Mouse (Mus musculus): ENCODE results near the gene Olfr263. TPM values are rescaled to one million over a fixed set of nuclear protein-coding genes. Genes with fewer than 3 reads are reported as not detected.
"Not testable (repeated sequence)": the region's sequence is repeated elsewhere in the genome, so short reads cannot be mapped to it uniquely, and the experiment has no call there.

The Olfr263 gene
- not detected in 2 replicates for polyA plus RNA-seq (2015; fragmentation: Nextera tagmentation; extraction: Ambion mirVana)

DNA sequence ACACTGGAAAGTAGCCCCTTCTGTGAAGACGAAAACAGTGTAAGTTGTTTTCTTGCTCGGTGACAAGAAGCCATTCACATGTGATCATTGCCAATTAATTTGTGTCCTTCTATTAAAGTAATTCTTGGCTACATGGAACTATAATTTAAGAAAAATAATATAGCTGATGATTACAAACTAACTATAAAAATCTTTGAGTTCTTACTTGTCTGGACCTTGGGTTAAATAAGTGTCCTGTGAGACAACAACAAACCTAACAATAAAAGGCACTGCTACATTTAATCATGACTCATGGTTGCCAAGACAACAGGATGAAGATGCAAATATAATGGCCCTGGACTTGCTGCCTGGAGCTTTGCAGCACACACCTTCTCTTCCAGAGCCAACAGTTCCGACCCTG is at the start of gene Olfr263:
TSS of gene Olfr263 (plus strand) at position 301 of the 400 bp plus-strand sequence.
- H3K4me1 ChIP-seq; ATAC-seq (ENCODE audit: low FRiP score); H3K4me2 ChIP-seq; H3K27me3 ChIP-seq (replicated peaks); H3K4me3 ChIP-seq (replicated peaks); H3K36me3 ChIP-seq; H3K27ac ChIP-seq (replicated peaks); H3K9ac ChIP-seq (replicated peaks); H3K9me3 ChIP-seq (replicated peaks): not testable (repeated sequence)
- 83% methylated on average over 3 of the region's 3 CpGs for WGBS

GRCm38 (mm10) chr13:21082686-21083085 is 46.8 kb upstream of the Olfr263 start:
- Histone ChIP-seq H3K27ac (replicated peaks) (no peak overlapping the region), H3K36me3 (no peaks in the 10 kb centered on the region), H3K27me3 (replicated peaks) (no peaks in the 10 kb centered on the region), H3K9me3 (replicated peaks) (no peaks in the 10 kb centered on the region), H3K9ac (replicated peaks) (no peak overlapping the region), H3K4me3 (replicated peaks) (no peak overlapping the region), H3K4me1 (no peaks in the 10 kb centered on the region), H3K4me2 (no peak overlapping the region)
- ATAC-seq (ENCODE audit: low FRiP score): no peak
- 86% methylated on average over 2 of the region's 2 CpGs for WGBS

DNA sequence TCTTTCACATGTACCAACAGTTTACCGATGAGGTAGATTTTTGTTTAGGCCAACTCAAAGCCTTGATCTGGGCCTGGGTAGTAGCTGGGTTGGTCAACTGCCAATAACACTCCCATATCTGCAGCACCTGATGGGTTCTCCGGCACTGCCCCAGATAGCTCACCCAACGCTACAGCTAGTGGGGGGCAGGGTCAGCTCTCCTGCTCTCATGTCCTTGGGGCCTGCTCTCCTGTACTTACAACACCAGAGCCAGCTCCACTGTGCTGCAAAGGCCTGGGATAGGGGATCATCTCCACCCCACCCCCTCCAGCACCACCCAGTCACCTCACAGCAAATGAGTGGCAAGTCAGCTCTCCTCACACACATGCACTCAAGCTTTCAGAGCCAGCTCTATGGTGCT is 19.7 kb upstream of the Olfr263 start:
- Histone ChIP-seq H3K9me3 (replicated peaks) (no peaks in the 10 kb centered on the region), H3K4me1 (no peaks in the 10 kb centered on the region), H3K9ac (replicated peaks) (no peak overlapping the region), H3K4me2 (no peak overlapping the region), H3K27me3 (replicated peaks) (no peaks in the 10 kb centered on the region), H3K36me3 (no peaks in the 10 kb centered on the region), H3K27ac (replicated peaks) (no peak overlapping the region), H3K4me3 (replicated peaks) (no peak overlapping the region)
- ATAC-seq (ENCODE audit: low FRiP score): no peak
- 98% methylated on average over 3 of the region's 3 CpGs for WGBS

DNA sequence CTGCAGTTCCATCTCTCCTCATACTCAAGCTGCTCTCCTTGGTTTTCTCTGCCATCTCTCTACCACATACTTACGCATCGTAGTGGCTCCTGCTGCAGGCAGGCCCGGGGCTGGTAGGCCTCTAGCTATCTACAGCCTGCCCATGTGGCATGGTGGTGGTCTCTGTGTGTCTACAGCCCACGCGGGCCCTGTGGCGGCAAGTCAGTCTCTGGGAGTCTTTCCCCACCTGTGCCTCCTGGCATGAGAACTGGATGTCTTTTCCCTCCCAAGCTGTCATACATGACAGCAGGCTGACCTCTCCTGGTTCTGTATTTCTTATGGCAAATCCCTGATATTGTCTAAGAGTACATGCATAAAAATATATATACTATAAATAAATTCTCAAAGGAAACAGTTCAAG is 19.0 kb upstream of the Olfr263 start:
- H3K4me3 ChIP-seq (replicated peaks): no peak overlapping the region
- ATAC-seq (ENCODE audit: low FRiP score): no peak
- no peaks in the 10 kb centered on the region for H3K4me1 ChIP-seq
- H3K27me3 ChIP-seq (replicated peaks): no peaks in the 10 kb centered on the region
- H3K27ac ChIP-seq (replicated peaks): no peak overlapping the region
- no peak overlapping the region for H3K4me2 ChIP-seq
- no peak overlapping the region for H3K9ac ChIP-seq (replicated peaks)
- H3K36me3 ChIP-seq: no peaks in the 10 kb centered on the region
- H3K9me3 ChIP-seq (replicated peaks): no peaks in the 10 kb centered on the region
- 93% methylated on average over 6 of the region's 6 CpGs for WGBS

- not testable (repeated sequence) for H3K4me3 ChIP-seq (replicated peaks); H3K4me1 ChIP-seq; H3K9ac ChIP-seq (replicated peaks); H3K36me3 ChIP-seq; ATAC-seq (ENCODE audit: low FRiP score); H3K27ac ChIP-seq (replicated peaks); H3K27me3 ChIP-seq (replicated peaks); H3K9me3 ChIP-seq (replicated peaks); H3K4me2 ChIP-seq
- 72% methylated on average over 3 of the region's 3 CpGs for WGBS
These were observed 18.3 kb upstream of the Olfr263 start, which contains the start of gene Olfr1369-ps1 for GRCm38 (mm10) chr13:21111183-21111582. Gene Olfr1369-ps1, plus strand, starts transcription at chr13:21111483.

- H3K9me3 ChIP-seq (replicated peaks): no peaks in the 10 kb centered on the region
- H3K4me2 ChIP-seq: no peak overlapping the region
- no peak overlapping the region for H3K27ac ChIP-seq (replicated peaks)
- H3K4me3 ChIP-seq (replicated peaks): no peak overlapping the region
- no peak for ATAC-seq (ENCODE audit: low FRiP score)
- H3K4me1 ChIP-seq: no peaks in the 10 kb centered on the region
- no peaks in the 10 kb centered on the region for H3K36me3 ChIP-seq
- H3K9ac ChIP-seq (replicated peaks): no peak overlapping the region
- no peaks in the 10 kb centered on the region for H3K27me3 ChIP-seq (replicated peaks)
- WGBS: 91% methylated on average over 4 of the region's 4 CpGs
These were observed 15.3 kb upstream of the Olfr263 start for GRCm38 (mm10) chr13:21114121-21114520.

DNA sequence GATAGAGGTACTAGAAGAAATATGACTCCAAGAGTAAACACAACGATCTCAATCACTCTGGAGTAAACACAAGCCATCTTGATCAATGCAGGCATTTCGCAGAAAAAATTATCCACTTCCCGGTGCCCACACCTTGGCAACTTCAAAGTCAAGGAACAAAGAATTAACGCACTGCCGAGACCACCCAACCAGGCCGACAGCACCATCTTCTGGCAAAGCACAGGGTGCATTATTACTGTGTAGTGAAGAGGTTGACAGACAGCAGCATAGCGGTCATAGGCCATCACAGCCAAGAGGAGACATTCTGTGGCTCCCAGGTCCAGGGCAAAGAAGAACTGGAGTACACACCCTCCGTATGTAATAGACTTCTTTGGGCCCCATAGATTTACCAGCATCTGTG is 13.0 kb downstream of the Olfr263 start:
- WGBS: 47% methylated on average over 8 of the region's 8 CpGs
- ATAC-seq (ENCODE audit: low FRiP score): no peak
- Histone ChIP-seq H3K27me3 (replicated peaks) (no peaks in the 10 kb centered on the region), H3K27ac (replicated peaks) (no peak overlapping the region), H3K36me3 (no peaks in the 10 kb centered on the region), H3K4me2 (no peak overlapping the region), H3K9ac (replicated peaks) (no peak overlapping the region), H3K9me3 (replicated peaks) (no peaks in the 10 kb centered on the region), H3K4me1 (no peaks in the 10 kb centered on the region), H3K4me3 (replicated peaks) (no peak overlapping the region)

- H3K27ac ChIP-seq (replicated peaks): no peak within 1 kb of the TSS
- no peaks in the 10 kb centered on the region for H3K27me3 ChIP-seq (replicated peaks)
- H3K4me3 ChIP-seq (replicated peaks): no peak within 1 kb of the TSS
- H3K9me3 ChIP-seq (replicated peaks): no peaks in the 10 kb centered on the region
- no peak for ATAC-seq (ENCODE audit: low FRiP score)
- no peak within 1 kb of the TSS for H3K9ac ChIP-seq (replicated peaks)
- no peaks in the 10 kb centered on the region for H3K4me1 ChIP-seq
- WGBS: 79% methylated on average over 4 of the region's 4 CpGs
- H3K4me2 ChIP-seq: no peak within 1 kb of the TSS
- H3K36me3 ChIP-seq: no peaks in the 10 kb centered on the region
These were observed 16.3 kb downstream of the Olfr263 start, which contains the start of gene Olfr1368 for GRCm38 (mm10) chr13:21145767-21146166. Gene Olfr1368, minus strand, starts transcription at chr13:21145867.

- no peak for ATAC-seq (ENCODE audit: low FRiP score)
- Histone ChIP-seq H3K4me1 (peaks cover 10% of the 10 kb centered on the region), H3K9ac (replicated peaks) (no peak overlapping the region), H3K27ac (replicated peaks) (no peak overlapping the region), H3K36me3 (no peaks in the 10 kb centered on the region), H3K9me3 (replicated peaks) (no peaks in the 10 kb centered on the region), H3K4me2 (no peak overlapping the region), H3K27me3 (replicated peaks) (no peaks in the 10 kb centered on the region), H3K4me3 (replicated peaks) (no peak overlapping the region)
- WGBS: 90% methylated on average over 5 of the region's 5 CpGs
These were observed 26.4 kb downstream of the Olfr263 start for GRCm38 (mm10) chr13:21155888-21156287.

GRCm38 (mm10) chr13:21158071-21158470 is 28.6 kb downstream of the Olfr263 start:
- Histone ChIP-seq H3K9me3 (replicated peaks) (no peaks in the 10 kb centered on the region), H3K36me3 (no peaks in the 10 kb centered on the region), H3K27me3 (replicated peaks) (no peaks in the 10 kb centered on the region), H3K9ac (replicated peaks) (no peak overlapping the region), H3K4me3 (replicated peaks) (peak overlapping the region; percentile 71), H3K4me2 (peak overlapping the region; percentile 92), H3K27ac (replicated peaks) (no peak overlapping the region), H3K4me1 (peaks cover 13% of the 10 kb centered on the region)
- WGBS: 8% methylated on average over 9 of the region's 9 CpGs
- no peak for ATAC-seq (ENCODE audit: low FRiP score)

- H3K27me3 ChIP-seq (replicated peaks): no peaks in the 10 kb centered on the region
- no peak overlapping the region for H3K27ac ChIP-seq (replicated peaks)
- peak overlapping the region; percentile 92 for H3K4me2 ChIP-seq
- peak overlapping the region; percentile 71 for H3K4me3 ChIP-seq (replicated peaks)
- H3K36me3 ChIP-seq: no peaks in the 10 kb centered on the region
- under 1% methylated on average over 19 of the region's 19 CpGs for WGBS
- no peaks in the 10 kb centered on the region for H3K9me3 ChIP-seq (replicated peaks)
- H3K4me1 ChIP-seq: peaks cover 13% of the 10 kb centered on the region
- peak overlapping the region; percentile 48 for H3K9ac ChIP-seq (replicated peaks)
- ATAC-seq (ENCODE audit: low FRiP score): peak; percentile 50
These were observed 29.5 kb downstream of the Olfr263 start for GRCm38 (mm10) chr13:21158785-21159474.

DNA sequence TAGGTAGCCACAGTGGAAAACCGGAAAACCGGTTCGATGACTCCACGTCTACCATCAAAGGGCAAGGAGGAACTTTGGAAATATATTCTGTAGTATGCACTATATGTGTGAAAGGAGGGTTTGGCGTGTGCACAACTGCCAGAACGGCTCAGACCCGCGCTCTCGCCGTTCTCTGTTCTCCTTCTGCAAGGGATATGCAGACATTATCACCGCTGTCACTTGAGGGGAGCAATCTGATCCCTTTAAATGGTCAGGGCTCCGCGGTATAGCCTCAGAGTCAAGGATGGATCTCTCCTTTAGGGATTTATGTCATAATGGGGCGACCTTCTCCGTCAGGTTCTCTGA is 30.0 kb downstream of the Olfr263 start:
- H3K9me3 ChIP-seq (replicated peaks): no peaks in the 10 kb centered on the region
- peak overlapping the region; percentile 48 for H3K9ac ChIP-seq (replicated peaks)
- peaks cover 13% of the 10 kb centered on the region for H3K4me1 ChIP-seq
- H3K4me3 ChIP-seq (replicated peaks): peak overlapping the region; percentile 71
- ATAC-seq (ENCODE audit: low FRiP score): peak; percentile 33; the same call in 1 of the 2 replicates
- no peak overlapping the region for H3K27ac ChIP-seq (replicated peaks)
- H3K36me3 ChIP-seq: no peaks in the 10 kb centered on the region
- no peaks in the 10 kb centered on the region for H3K27me3 ChIP-seq (replicated peaks)
- 0% methylated on average over 15 of the region's 15 CpGs for WGBS
- H3K4me2 ChIP-seq: peak overlapping the region; percentile 92

All from neural tube, embryonic 15.5 days (tissue).